Mouse (Mus musculus): ENCODE data around the gene Rita1.

The Rita1 gene

DNA sequence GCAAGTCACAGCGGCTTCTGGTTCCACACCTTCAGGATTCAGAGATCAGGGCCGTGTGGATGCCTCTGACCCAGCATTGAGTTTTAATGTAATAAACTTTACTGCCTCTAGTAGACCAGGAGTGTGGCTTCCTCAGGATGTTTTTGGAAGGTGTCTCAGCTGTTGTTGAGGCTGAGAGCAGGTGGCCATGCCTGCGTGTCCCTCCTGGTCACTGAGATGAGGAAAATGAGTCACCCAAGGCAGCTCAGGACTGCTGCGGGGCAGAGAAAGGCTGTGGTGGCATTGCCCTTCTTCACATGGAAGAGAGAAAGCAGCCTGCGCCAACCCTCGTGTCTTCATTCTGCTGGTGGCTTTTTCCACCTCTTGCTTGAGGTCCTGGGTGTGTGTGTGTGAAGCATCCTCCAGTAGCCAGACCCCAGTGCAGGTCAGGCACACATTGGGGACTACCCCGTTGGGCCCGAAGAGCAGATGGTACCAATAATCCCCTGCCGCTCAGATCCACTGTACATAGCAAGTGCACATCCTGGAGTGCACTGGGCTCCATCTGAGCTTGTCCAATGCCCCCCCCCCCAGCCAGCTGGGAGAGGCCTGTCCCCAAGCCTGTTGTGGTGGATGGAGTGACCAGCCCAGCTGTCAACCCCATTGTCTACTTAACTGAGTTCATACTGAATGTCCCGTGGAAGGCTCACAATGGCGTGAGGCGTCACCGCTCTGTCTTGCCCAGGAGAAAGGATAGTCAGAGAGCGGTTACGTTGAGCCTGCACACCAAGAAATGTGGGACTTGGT is 15.3 kb upstream of the Rita1 start:
- no peak for DNase-seq (ENCODE audit: low spot score in 2 of 2)

- DNase-seq (ENCODE audit: low spot score in 2 of 2), result no peak
These were observed 14.0 kb upstream of the Rita1 start for GRCm38 (mm10) chr5:120626399-120626798.

- DNase-seq (ENCODE audit: low spot score in 2 of 2), result no peak
These were observed 12.0 kb upstream of the Rita1 start for GRCm38 (mm10) chr5:120624427-120624826.

GRCm38 (mm10) chr5:120622198-120622851 is 9.9 kb upstream of the Rita1 start:
- peak; percentile 63 to 69 for DNase-seq (ENCODE audit: low spot score in 2 of 2)

DNA sequence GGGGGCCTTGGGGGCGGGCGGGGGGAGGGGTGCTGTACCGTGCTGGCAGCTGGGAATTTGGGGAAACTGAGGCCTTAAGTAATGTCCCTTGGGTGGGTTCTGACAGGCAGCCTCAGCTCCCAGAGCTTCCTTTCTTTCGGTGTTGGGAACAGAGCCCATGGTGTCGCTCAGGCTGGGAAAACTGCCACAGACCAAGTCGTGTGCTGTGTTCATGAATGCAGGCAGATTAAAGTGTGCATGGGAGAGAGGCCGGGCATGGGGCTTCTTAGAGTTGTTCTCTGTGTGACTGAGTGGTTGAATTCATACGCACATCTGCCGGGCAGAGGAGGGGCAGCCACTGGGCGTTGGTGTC is 9.4 kb upstream of the Rita1 start:
- no peak for DNase-seq (ENCODE audit: low spot score in 2 of 2)

DNA sequence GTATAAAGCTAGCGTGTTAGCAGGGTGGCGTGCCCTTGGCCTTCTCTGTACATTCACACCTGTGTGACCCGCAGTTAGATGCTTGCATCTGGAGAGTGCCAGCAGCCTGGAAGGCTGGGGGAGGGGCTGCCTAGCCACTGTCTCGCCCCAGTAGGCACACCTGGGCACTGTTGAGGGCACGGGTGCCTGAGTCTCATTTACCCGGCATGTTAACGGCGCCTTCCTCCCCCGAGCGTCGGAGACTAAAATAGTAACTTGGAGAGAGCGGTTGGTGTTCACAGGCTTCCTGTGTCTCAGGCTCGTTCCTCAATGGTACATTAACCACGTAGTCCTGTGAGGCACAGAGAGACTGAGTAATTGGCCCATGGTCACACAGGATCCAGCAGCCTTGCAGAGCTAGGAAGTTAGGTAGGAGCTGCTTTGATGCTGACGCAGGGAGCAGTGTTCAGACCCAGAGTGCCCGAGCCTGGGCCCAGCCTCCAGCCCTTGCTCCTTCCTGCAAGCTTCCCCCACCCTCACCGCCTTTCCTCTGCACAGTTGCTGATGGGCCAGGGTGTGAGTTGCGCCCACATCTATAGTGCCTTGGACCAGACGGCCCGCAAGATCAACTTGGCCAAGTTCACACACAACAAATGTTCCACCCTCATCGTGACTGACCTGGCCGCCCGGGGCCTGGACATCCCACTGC is 8.8 kb upstream of the Rita1 start:
- DNase-seq (ENCODE audit: low spot score in 2 of 2), result peak; percentile 85 to 86

GRCm38 (mm10) chr5:120620375-120621077 is 8.1 kb upstream of the Rita1 start:
- peak; percentile 84 to 85 for DNase-seq (ENCODE audit: low spot score in 2 of 2)

DNA sequence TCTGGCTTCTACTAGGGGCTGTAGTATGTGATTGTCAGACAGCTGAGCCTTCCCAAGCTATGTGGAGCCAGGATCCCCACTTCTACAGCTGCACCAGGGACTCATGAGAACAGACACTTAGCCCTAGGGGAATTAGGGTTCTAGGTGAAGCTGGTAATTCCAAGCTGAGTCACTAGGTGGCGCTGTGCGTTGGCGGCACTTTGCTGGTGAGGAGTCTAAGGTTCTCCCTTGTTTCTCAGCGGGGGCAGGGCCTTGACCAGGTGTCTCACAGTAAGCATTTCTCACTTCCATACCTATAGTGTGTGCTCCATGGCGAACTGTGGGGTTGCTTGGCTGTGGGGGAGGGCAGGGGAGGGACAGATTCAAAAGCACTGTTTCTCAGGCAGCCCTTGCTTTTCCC is 6.8 kb upstream of the Rita1 start:
- DNase-seq (ENCODE audit: low spot score in 2 of 2), result peak; percentile 69 to 73

DNA sequence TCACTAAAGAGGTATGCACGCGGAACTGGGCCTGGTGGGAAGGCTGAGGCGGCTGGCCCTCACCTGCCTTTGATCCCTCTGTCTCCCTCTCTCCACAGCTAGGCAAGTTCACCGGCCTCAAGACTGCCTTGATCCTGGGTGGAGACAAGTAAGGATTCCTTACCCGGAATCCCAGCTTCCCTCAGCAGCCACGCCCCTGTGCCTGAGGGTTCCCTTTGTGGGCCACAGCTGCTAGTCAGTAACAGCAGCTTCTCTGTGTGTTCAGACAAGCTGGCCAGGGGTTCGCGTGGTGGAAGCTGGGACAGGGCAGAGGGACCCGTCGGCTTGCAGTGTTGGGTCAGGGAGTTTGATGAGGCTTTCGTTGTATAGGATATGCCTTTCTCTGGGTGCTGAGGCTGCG is 6.4 kb upstream of the Rita1 start:
- DNase-seq (ENCODE audit: low spot score in 2 of 2), result no peak

DNA sequence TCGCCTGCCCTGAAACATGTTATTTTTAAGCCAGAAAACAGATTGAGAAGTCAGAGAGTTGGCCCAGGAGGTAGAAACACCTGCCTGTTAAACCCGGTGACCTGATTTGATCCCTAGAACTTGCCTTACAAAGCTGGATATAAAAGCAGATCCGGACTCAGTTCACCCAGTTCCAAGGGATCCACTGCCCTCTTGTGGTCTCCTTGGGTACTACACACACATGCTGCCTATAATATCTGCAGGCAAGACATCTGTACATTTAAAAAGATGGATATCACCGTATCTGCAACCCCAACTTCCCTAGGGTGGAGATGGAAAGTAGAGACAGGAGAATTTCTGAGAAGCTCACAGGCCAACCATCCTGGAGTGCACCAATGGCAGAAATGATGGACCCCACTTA is 3.5 kb upstream of the Rita1 start:
- DNase-seq (ENCODE audit: low spot score in 2 of 2), result no peak

DNA sequence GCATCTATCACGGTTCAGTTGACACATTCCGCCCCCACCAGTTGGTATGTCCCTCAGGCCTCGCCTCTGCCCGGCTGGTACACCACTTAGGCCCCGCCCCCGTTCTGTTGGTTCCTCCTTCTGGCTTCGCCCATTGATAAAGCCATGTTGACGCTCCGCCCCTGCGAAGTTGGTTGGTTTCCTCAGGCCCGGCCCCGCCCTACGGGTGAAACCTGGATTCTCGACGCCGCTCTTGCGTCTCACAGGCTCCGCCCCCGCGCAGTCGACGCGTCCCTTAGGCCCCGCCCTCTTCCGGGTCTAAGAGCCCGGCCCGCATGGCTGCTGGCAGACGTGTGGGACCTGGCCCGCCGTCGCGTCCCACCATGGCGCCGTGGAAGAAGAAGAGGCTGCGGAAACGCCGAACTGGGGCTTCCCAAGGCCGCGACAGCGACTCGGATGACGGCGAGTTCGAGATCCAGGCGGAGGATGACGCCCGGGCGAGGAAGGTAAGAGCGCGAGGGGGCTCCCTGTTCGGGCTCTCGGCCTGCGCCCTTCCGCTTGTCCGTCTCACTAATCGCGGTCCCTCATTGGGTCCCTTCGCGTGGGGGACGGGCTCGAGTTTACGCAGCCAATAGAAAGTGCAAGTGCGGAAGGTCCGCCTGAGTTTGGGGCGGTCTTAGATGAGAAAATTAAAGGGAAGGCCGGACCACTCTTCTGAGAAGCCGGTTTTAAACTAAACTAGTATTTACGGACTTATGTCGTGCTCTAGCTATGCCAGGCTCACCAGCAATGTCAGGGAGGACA is 624 bp upstream of the Rita1 start:
- DNase-seq (ENCODE audit: low spot score in 2 of 2), result peak; percentile 100

GRCm38 (mm10) chr5:120611416-120611815 is 973 bp downstream of the Rita1 start:
- no peak for DNase-seq (ENCODE audit: low spot score in 2 of 2)

- no peak for DNase-seq (ENCODE audit: low spot score in 2 of 2)
These were observed 1.5 kb downstream of the Rita1 start for GRCm38 (mm10) chr5:120610906-120611305.

- DNase-seq (ENCODE audit: low spot score in 2 of 2), result no peak
These were observed 3.1 kb downstream of the Rita1 start for GRCm38 (mm10) chr5:120609246-120609775.

GRCm38 (mm10) chr5:120607335-120607734 is 5.1 kb downstream of the Rita1 start:
- no peak for DNase-seq (ENCODE audit: low spot score in 2 of 2)

- no peak for DNase-seq (ENCODE audit: low spot score in 2 of 2)
These were observed 5.7 kb downstream of the Rita1 start for GRCm38 (mm10) chr5:120606590-120607200.

DNA sequence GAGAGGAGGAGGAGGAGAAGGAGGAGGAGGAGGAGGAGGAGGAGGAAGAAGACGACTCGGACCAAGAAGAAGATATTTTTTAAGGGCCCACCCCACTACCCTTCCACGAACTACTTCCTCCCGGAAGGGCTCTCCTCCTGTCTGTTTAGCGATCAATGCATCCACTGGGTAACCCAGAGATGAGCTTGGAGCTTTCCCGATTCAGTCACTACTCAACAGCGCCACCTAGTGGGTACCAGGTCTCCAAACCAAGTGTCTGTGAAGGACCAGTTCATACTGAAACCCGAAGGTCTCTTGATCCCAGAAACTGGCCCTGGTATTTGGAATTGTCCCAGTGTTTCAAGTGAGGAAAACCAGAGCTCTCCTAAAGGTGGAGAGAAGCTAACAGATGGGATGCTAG is 6.7 kb downstream of the Rita1 start:
- peak; percentile 73 to 84 for DNase-seq (ENCODE audit: low spot score in 2 of 2)

- DNase-seq (ENCODE audit: low spot score in 2 of 2), result no peak
These were observed 7.1 kb downstream of the Rita1 start for GRCm38 (mm10) chr5:120605241-120605661.

DNA sequence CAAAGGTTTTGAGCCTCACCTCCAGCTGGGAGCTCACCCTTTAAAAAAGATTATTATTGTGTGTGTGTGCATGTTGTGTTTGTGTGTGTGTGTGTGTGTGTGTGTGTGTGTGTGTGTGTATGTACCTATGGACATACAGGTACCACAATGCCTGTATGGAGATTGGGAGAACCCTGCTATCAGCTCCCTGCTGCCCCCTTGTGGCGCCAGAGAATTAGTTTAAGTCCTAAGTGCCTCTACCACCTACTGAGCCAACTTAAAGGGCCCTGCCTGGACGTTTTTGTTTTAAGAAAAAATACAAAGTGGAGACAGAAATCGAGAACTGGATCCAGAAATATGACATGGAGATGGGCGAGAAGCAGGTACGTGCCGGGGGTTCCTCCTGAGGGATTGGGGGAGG is 7.5 kb downstream of the Rita1 start:
- DNase-seq (ENCODE audit: low spot score in 2 of 2), result peak; percentile 76 to 85

DNA sequence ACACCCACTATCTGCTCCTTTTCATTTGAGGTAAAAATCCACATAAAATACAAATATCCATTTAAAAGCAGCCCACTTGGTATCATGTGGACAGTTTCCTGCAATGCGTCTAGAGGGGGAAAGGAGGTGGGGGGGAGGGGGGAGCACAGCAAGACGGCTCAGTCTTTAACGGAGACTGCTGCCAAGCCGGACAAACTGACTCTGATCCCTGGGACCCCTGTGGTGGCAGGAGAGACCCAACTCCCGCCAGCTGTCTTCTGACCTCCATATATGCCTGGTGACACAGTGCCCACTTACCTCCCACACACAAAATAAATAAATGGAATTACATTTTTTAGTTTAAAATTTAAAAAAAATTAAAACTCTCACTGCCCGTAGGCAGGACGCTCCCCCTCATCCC is 8.9 kb downstream of the Rita1 start:
- no peak for DNase-seq (ENCODE audit: low spot score in 2 of 2)

GRCm38 (mm10) chr5:120602210-120602609 is 10.2 kb downstream of the Rita1 start:
- DNase-seq (ENCODE audit: low spot score in 2 of 2), result no peak

All from spleen, postnatal 36 days (tissue).